10 mouse cellular contexts compared by ENCODE assay signal in the genomic region with DNA sequence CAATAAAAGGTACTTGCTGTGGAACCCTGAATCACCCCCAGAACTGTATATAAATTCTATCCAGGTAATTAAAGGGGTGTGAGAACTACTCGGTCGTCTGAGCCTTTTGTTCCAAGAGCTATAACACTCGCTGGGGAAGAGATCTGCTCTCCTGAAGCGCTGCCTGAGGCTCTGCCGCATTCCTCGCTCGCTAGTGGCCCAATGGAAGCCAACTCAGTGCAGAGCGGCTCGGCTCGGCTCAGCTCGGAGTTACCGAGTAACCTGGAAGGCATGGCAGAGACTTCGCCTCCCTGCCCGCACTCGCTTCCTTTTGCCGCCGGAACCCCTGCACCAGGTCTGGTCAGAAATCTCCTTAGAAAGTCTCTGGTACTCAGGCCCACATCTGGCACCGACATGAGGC. TPM values are rescaled to one million over a fixed set of nuclear protein-coding genes. Genes with fewer than 3 reads are reported as not detected.
DNase-seq lines count a peak whose midpoint lies in the region; ATAC-seq and TF ChIP-seq lines count a peak whose summit lies in the region.
"Had no signal": no experiment of that assay in that cellular context is flagged by ENCODE, and none has a peak within 500 bp of the region (broad histone marks: within the 10 kb centered on the region; RNA-seq: fewer than 3 reads in every experiment).

No protein-coding gene starts in this region.

- no peaks in the 10 kb centered on the region for H3K9me3 ChIP-seq in intestine, embryonic 14.5 days (ENCODE audit: control insufficient read depth, low read length)
- H3K9me3 ChIP-seq in liver, embryonic 13.5 days (replicated peaks), result no peaks in the 10 kb centered on the region

- WGBS in lung, adult 2 months, result 16% methylated on average over 18 of the region's 18 CpGs
- 8% methylated on average over 18 of the region's 18 CpGs for WGBS in intestine, embryonic 14.5 days
- 30% methylated on average over 18 of the region's 18 CpGs for WGBS in liver, embryonic 13.5 days (ENCODE audit: insufficient replicate concordance)

- ATAC-seq in intestine, embryonic 14.5 days (replicated peaks; ENCODE audit: low FRiP score, low TSS enrichment, low read depth), result no peak
- ATAC-seq in liver, embryonic 13.5 days (ENCODE audit: low read depth), result no peak; the same call in 1 of the 2 replicates
- ATAC-seq: inflammation-experienced regulatory T-cells, adult 6 months; Patski had no signal

- H3K4me2 ChIP-seq in intestine, embryonic 14.5 days (ENCODE audit: low read length), result peak overlapping the region; percentile 44
- H3K4me2 ChIP-seq in liver, embryonic 13.5 days, result peak overlapping the region; percentile 19

- no peaks in the 10 kb centered on the region for H3K27me3 ChIP-seq in intestine, embryonic 14.5 days (replicated peaks; ENCODE audit: control insufficient read depth, insufficient read depth, low read length)
- H3K27me3 ChIP-seq in liver, embryonic 13.5 days, result peaks cover 17% of the 10 kb centered on the region; the same call in 1 of the 2 replicates
- H3K27me3 ChIP-seq: Patski had no signal

- no peaks in the 10 kb centered on the region for H3K4me1 ChIP-seq in lung, adult 2 months (ENCODE audit: control insufficient read depth, insufficient read depth, low read length)
- 0 out of 2 replicates have a peak, but pooled peaks cover 4% of the 10 kb centered on the region for H3K4me1 ChIP-seq in intestine, embryonic 14.5 days (replicated peaks; ENCODE audit: control insufficient read depth, insufficient read depth, low read length)
- no peaks in the 10 kb centered on the region; the same call in none of the 2 replicates for H3K4me1 ChIP-seq in liver, embryonic 13.5 days (replicated peaks)

- no peak for TF ChIP-seq CTCF in lung, adult 2 months (IDR thresholded peaks at IDR 0.05; ENCODE audit: insufficient read depth, low read length)

- DNase-seq in lung, postnatal 14 days, result peak; percentile 3
- DNase-seq in lung, adult 2 months, result no peak
- peak; percentile 59 for DNase-seq in intestine, embryonic 14.5 days (ENCODE audit: low spot score)
- DNase-seq in liver, embryonic 13.5 days, result no peak
- DNase-seq in cerebellum, adult 18-20 months, result no peak
- no peak for DNase-seq in gastrocnemius, postnatal 25 days
- DNase-seq in left cerebral cortex, adult 8-10 months (ENCODE audit: low spot score in 2 of 2), result no peak
- DNase-seq in right cerebral cortex, postnatal 10 days (ENCODE audit: low spot score in 2 of 2), result no peak

- H3K36me3 ChIP-seq in intestine, embryonic 14.5 days (ENCODE audit: control insufficient read depth, insufficient read depth, low read length), result no peaks in the 10 kb centered on the region
- H3K36me3 ChIP-seq in liver, embryonic 13.5 days, result no peaks in the 10 kb centered on the region

- H3K9ac ChIP-seq in intestine, embryonic 14.5 days (ENCODE audit: low read length), result peak overlapping the region; percentile 2; the same call in 1 of the 2 replicates
- H3K9ac ChIP-seq in liver, embryonic 13.5 days, result no peak overlapping the region

- no peak overlapping the region for H3K27ac ChIP-seq in intestine, embryonic 14.5 days (ENCODE audit: low read depth)
- H3K27ac ChIP-seq in liver, embryonic 13.5 days, result no peak overlapping the region

- H3K4me3 ChIP-seq in lung, adult 2 months (replicated peaks; ENCODE audit: extremely low read depth, low read depth, low read length), result no peak overlapping the region
- peak overlapping the region; percentile 11; the same call in 1 of the 2 replicates for H3K4me3 ChIP-seq in intestine, embryonic 14.5 days (ENCODE audit: low read depth, low read length)
- no peak overlapping the region for H3K4me3 ChIP-seq in liver, embryonic 13.5 days (replicated peaks)

- no peak for TF ChIP-seq POLR2A in lung, adult 2 months (IDR thresholded peaks at IDR 0.05; ENCODE audit: borderline replicate concordance, extremely low read depth, low read depth, low read length)

RNA-seq across cellular contexts. Expression of a gene that starts 36.5 kb away (rescaled TPM):
- polyA plus RNA-seq in lung, adult 2 months (2012; rRNA removed), result 13.9 and 15.4 TPM in 2 replicates
- polyA plus RNA-seq in intestine, embryonic 14.5 days (2014; fragmentation: Nextera tagmentation; extraction: Ambion mirVana), result 12.9 and 16.7 TPM in 2 replicates
- 1.6 and 1.8 TPM in 2 replicates for polyA plus RNA-seq in liver, embryonic 13.5 days (2015; fragmentation: Nextera tagmentation; extraction: Ambion mirVana)
- total RNA-seq in gastrocnemius, postnatal 25 days (2021), result 1 to 10 TPM; 8.4 to 9.4 TPM
- 10 to 100 TPM; 19.3 to 29.3 (median 21.9) TPM for total RNA-seq in left cerebral cortex, adult 8-10 months (2022)

RNA-seq across cellular contexts. Expression of a gene that starts 56.7 kb away (rescaled TPM):
- polyA plus RNA-seq in lung, adult 2 months (2012; rRNA removed), result 22.0 and 26.8 TPM in 2 replicates
- 50.3 and 56.4 TPM in 2 replicates for polyA plus RNA-seq in intestine, embryonic 14.5 days (2014; fragmentation: Nextera tagmentation; extraction: Ambion mirVana)
- polyA plus RNA-seq in liver, embryonic 13.5 days (2015; fragmentation: Nextera tagmentation; extraction: Ambion mirVana), result 26.9 and 28.9 TPM in 2 replicates
- 10 to 100 TPM; 41.2 to 41.7 TPM for total RNA-seq in gastrocnemius, postnatal 25 days (2021)
- 10 to 100 TPM; 31.4 to 49.5 (median 43.6) TPM for total RNA-seq in left cerebral cortex, adult 8-10 months (2022)

Comparison
In these comparisons a context has a peak if more than half of its experiments do, and no peak if none do; other contexts are left out.
1. DNase-seq: peak in lung, postnatal 14 days (single experiment) and intestine, embryonic 14.5 days (single experiment); none in lung, adult 2 months (single experiment), liver, embryonic 13.5 days (single experiment), cerebellum, adult 18-20 months (0 of 2), gastrocnemius, postnatal 25 days (single experiment), left cerebral cortex, adult 8-10 months (0 of 2) and right cerebral cortex, postnatal 10 days (0 of 2).